Mouse (Mus musculus) c-Kit-positive CD71-positive TER-119-negative erythroid progenitor cells, embryonic 14.5 days (primary cell): ENCODE results near the gene Gldc.

Experiments
- DNase-seq: peaks from one replicate; pipeline ENCODE4 v3.0.0-alpha.2; 2013; ENCODE audit warnings: low read depth

Gene Gldc

GRCm38 (mm10) chr19:30107221-30107845 is 67.9 kb downstream of the Gldc start:
- DNase-seq: no peak

GRCm38 (mm10) chr19:30105045-30105842 is 70.0 kb downstream of the Gldc start:
- no peak for DNase-seq

- DNase-seq: no peak
These were observed 72.6 kb downstream of the Gldc start for GRCm38 (mm10) chr19:30102620-30103019.

GRCm38 (mm10) chr19:30100571-30100970 is 74.7 kb downstream of the Gldc start:
- DNase-seq: no peak

- no peak for DNase-seq
These were observed 78.2 kb downstream of the Gldc start for GRCm38 (mm10) chr19:30097039-30097438.

GRCm38 (mm10) chr19:30096186-30096585 is 79.0 kb downstream of the Gldc start:
- no peak for DNase-seq

GRCm38 (mm10) chr19:30091644-30092295 is 83.5 kb downstream of the Gldc start:
- no peak for DNase-seq

GRCm38 (mm10) chr19:30090163-30090562 is 85.1 kb downstream of the Gldc start:
- DNase-seq: no peak

GRCm38 (mm10) chr19:30065797-30066196 is 109.4 kb downstream of the Gldc start:
- DNase-seq: no peak

GRCm38 (mm10) chr19:30054218-30054617 is 121.0 kb downstream of the Gldc start:
- DNase-seq: no peak

GRCm38 (mm10) chr19:30051479-30051878 is 123.8 kb downstream of the Gldc start:
- DNase-seq: no peak

GRCm38 (mm10) chr19:30050584-30050983 is 124.6 kb downstream of the Gldc start:
- peak; percentile 77 for DNase-seq
